Mouse (Mus musculus) small intestine, adult 2 months (tissue): ENCODE measurements around the gene Arap1.

Experiments used
- CTCF ChIP-seq: fragments of 200-500 bp; IDR thresholded peaks from 2 replicates; pipeline ENCODE4 v1.5.1; 2012; ENCODE audit warnings: low read depth, mild to moderate bottlenecking, control low read depth, inconsistent platforms, low read length, moderate library complexity, mixed read lengths; ENCODE audit not compliant: insufficient replicate concordance, insufficient read length; ENCODE audit errors: extremely low read depth
- POLR2A ChIP-seq: fragments of 200-500 bp; IDR thresholded peaks from 2 replicates; pipeline ENCODE4 v1.6.1; 2012; ENCODE audit warnings: low read depth, mild to moderate bottlenecking, control low read depth, inconsistent platforms, low read length, moderate library complexity

DNA sequence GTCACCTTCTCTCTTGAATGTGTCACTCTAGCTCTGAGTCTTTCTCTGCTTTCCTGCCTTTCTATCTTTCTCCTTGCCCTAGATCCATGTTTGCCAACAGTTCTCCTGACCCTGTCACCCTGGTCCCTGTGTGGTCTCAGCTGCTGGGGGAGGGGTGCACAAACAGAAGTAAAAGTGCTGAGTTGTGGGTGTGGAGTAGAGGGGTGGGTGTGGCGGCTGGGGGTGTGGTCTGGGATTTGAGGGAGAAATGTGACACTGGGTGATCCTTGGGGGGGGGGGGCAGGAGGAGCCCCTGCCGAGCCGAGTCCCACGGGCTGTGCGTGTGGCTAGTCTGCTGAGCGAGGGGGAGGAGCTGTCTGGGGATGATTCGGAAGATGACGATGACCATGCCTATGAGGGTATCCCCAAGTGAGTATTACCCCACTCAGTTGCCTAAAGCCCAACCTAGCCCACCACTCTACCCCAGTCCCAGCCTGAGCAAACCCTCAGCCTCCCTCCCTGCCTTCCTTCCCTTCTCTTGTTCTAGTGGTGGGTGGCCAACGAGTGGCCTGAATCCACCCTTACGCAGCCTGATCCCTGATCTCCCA lies 38.1 kb downstream of the Arap1 start:
- TF ChIP-seq POLR2A (no peak), CTCF (no peak)
